Mouse (Mus musculus): Measurements from ENCODE around the gene Hsph1. TPM values are rescaled to one million over a fixed set of nuclear protein-coding genes. Genes with fewer than 3 reads are reported as not detected.

The Hsph1 gene
- polyA plus RNA-seq, 1 experiment from 2014 or later, result 13.4 TPM

DNA sequence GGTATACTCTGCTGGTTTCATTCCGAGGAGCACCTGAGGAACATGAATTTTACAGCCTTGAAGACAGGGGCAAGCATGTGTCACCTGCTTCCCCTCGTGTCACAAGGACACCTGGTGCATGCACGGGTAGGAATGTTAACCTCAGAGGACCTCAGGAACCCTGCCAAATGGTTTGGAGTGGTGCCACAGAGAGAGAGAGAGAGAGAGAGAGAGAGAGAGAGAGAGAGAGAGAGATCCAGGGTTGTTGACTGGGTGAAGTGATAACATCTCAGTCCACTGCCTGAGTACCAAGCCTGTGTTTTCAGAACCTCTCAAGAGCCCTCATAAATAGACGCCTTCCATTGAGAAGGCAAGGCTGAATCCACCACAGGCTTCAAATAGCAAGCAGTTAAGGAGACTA, 12.0 kb upstream of the Hsph1 start:
- 43% methylated on average over 4 of the region's 4 CpGs for WGBS
- DNase-seq (ENCODE audit: low spot score), result no peak

DNA sequence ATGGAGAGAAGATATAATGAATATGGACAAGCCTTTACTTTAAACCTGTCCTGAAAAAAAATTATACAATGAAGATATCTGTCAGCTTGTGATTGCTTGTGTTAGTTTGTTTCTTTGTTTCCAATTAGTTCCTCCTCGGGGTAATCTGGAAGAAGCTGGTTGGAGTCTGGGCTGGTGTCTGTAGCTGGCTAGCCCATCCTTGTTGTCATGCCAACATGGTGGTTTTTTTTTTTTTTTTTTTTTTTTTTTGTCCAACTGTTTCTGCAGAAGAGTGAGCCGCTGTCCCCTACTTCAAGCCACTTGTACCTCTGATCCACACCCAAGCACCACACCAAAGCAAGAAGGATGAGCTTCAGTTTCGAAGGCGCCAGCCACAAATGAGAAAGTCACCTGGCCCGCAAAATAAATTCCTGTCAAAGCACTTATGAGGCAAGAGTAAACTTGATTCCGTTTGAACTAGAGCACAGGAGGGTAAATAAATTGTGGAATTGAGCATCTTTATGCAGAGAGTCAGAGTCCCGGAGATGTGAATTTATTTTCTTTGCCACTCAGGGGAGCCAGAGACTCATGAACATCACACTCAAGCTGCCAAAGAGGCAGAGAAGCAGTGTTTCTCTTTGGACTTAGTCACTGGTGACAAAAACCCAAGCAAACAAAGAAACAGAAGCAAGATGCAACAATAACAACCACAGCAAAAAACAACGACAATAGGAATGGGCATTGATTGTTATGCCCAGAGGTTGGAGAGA, 11.4 kb upstream of the Hsph1 start:
- no peak overlapping the region for H3K4me3 ChIP-seq (ENCODE audit: low read depth, low read length)
- WGBS, result 53% methylated on average over 8 of the region's 8 CpGs
- no peaks in the 10 kb centered on the region for H3K4me1 ChIP-seq (replicated peaks; ENCODE audit: control insufficient read depth, insufficient read depth)
- no peaks in the 10 kb centered on the region for H3K36me3 ChIP-seq (ENCODE audit: control insufficient read depth, insufficient read depth, low read length)
- no peak overlapping the region for H3K4me2 ChIP-seq (replicated peaks; ENCODE audit: low read depth)
- no peak overlapping the region for H3K9ac ChIP-seq (ENCODE audit: low read length)
- TF ChIP-seq CTCF (IDR thresholded peaks at IDR 0.05; ENCODE audit: low read depth), result peak; percentile 47
- no peak for TF ChIP-seq EP300 (optimal IDR thresholded peaks at IDR 0.05)
- H3K27me3 ChIP-seq (ENCODE audit: control insufficient read depth, insufficient read depth, low read length), result no peaks in the 10 kb centered on the region
- ATAC-seq (ENCODE audit: low FRiP score, low TSS enrichment) (no peak), DNase-seq (ENCODE audit: low spot score) (no peak)
- H3K9me3 ChIP-seq (ENCODE audit: control insufficient read depth, low read length), result no peaks in the 10 kb centered on the region
- H3K27ac ChIP-seq (replicated peaks), result no peak overlapping the region

More for the DNA sequence above, 12.0 kb upstream of the Hsph1 start:
- Histone ChIP-seq H3K9me3 (ENCODE audit: control insufficient read depth, low read length) (no peaks in the 10 kb centered on the region), H3K36me3 (ENCODE audit: control insufficient read depth, insufficient read depth, low read length) (no peaks in the 10 kb centered on the region), H3K4me1 (replicated peaks; ENCODE audit: control insufficient read depth, insufficient read depth) (no peaks in the 10 kb centered on the region), H3K9ac (ENCODE audit: low read length) (no peak overlapping the region), H3K27me3 (ENCODE audit: control insufficient read depth, insufficient read depth, low read length) (no peaks in the 10 kb centered on the region), H3K4me3 (ENCODE audit: low read depth, low read length) (no peak overlapping the region), H3K4me2 (replicated peaks; ENCODE audit: low read depth) (no peak overlapping the region), H3K27ac (replicated peaks) (no peak overlapping the region)
- no peak for ATAC-seq (ENCODE audit: low FRiP score, low TSS enrichment)
- no peak for TF ChIP-seq CTCF (IDR thresholded peaks at IDR 0.05; ENCODE audit: low read depth)
- TF ChIP-seq EP300 (optimal IDR thresholded peaks at IDR 0.05), result no peak

DNA sequence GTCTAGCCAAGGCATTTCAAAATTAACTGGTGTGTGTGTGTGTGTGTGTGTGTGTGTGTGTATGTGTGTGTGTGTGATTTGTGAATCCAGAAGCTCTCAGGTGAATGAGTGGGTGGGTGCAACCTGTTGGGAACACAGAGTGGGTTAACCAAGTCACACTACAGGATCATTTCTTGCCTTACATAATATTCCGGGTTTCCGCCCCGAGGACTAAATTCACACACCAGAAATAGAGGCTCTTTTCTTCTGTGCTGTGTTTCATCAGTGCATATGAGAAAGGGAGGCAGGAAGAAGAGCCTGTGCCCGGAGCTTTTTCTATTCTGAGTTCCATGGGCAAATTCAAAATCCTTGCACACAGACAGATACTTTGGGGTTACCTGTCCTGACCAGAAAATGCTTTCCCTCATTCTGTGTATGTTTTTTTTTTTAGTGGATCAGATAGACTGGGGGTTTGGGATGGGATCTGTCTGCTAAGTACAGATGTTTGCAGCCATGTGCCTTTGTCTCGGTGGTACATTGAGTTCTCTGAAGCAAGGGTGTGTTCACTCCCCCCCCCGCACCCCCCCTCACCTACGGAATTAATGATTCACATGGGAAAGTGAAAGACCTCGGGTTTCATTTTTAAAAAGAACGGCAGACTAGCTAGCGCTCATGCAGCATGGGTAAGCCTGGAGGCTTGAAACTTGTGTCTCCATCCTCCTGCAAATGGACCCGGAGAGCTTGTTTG, 6.8 kb upstream of the Hsph1 start:
- Histone ChIP-seq H3K27me3 (ENCODE audit: control insufficient read depth, insufficient read depth, low read length) (no peaks in the 10 kb centered on the region), H3K4me3 (ENCODE audit: low read depth, low read length) (no peak overlapping the region), H3K4me2 (replicated peaks; ENCODE audit: low read depth) (no peak overlapping the region), H3K36me3 (ENCODE audit: control insufficient read depth, insufficient read depth, low read length) (no peaks in the 10 kb centered on the region), H3K27ac (replicated peaks) (no peak overlapping the region), H3K4me1 (replicated peaks; ENCODE audit: control insufficient read depth, insufficient read depth) (no peaks in the 10 kb centered on the region), H3K9ac (ENCODE audit: low read length) (no peak overlapping the region), H3K9me3 (ENCODE audit: control insufficient read depth, low read length) (no peaks in the 10 kb centered on the region)
- DNase-seq (ENCODE audit: low spot score), result no peak
- no peak for ATAC-seq (ENCODE audit: low FRiP score, low TSS enrichment)
- TF ChIP-seq EP300 (optimal IDR thresholded peaks at IDR 0.05), result no peak
- no peak for TF ChIP-seq CTCF (IDR thresholded peaks at IDR 0.05; ENCODE audit: low read depth)
- 76% methylated on average over 11 of the region's 11 CpGs for WGBS

DNA sequence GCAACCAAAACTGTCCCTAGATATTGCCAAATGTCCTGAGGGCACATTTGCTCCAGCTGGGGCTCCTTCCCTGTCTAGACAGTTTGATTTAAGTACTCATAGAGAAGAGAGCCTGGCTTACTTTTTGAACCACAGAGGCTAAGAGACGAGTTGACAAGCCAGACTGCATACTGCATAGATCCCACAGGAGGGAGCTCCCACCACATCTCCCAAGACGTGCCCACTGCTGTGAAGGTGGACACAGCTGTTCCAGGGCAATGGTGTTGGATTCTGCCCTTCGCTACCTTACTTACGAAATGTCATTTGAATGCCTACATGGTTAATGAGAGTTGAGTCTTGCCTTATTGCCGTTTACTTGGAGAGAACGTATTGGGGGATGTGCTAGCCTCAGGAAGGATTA, 6.2 kb upstream of the Hsph1 start:
- Histone ChIP-seq H3K27ac (replicated peaks) (no peak overlapping the region), H3K4me2 (replicated peaks; ENCODE audit: low read depth) (no peak overlapping the region), H3K9me3 (ENCODE audit: control insufficient read depth, low read length) (no peaks in the 10 kb centered on the region), H3K9ac (ENCODE audit: low read length) (no peak overlapping the region), H3K4me3 (ENCODE audit: low read depth, low read length) (no peak overlapping the region), H3K27me3 (ENCODE audit: control insufficient read depth, insufficient read depth, low read length) (no peaks in the 10 kb centered on the region), H3K4me1 (replicated peaks; ENCODE audit: control insufficient read depth, insufficient read depth) (no peaks in the 10 kb centered on the region), H3K36me3 (ENCODE audit: control insufficient read depth, insufficient read depth, low read length) (no peaks in the 10 kb centered on the region)
- no peak for ATAC-seq (ENCODE audit: low FRiP score, low TSS enrichment)
- DNase-seq (ENCODE audit: low spot score), result peak; percentile 21
- TF ChIP-seq CTCF (IDR thresholded peaks at IDR 0.05; ENCODE audit: low read depth) (peak; percentile 74), EP300 (optimal IDR thresholded peaks at IDR 0.05) (no peak)
- 44% methylated on average over 6 of the region's 6 CpGs for WGBS

DNA sequence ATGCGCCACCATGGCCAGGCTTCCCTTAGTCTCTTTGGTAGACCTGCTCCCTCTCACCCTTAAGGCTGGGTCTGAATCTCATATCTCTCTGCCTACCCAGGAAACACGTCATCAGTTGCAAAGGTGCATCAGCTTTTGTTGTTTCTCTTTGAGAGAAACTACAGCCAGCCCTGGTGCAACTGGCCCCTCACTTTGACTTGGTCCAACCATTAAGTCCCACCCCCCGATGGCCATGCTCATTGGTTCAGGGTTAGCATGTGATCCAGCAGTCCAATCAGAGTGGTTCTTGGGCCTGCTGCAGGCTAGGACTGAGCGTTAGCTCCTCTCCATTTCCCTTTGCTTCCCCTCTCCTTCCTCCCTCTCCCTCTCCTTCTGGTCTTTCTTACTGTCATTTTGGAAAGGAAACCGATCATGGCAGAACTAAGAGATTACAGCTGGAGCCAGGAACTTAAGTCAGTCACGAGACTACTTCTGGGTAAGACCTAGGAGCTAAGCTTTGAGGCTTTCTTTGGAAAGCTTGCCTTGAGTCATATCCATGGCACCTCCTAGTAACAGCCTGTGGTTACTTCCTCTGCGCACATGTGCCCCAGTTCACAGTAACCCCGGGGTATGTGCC, 5.2 kb upstream of the Hsph1 start:
- no peaks in the 10 kb centered on the region for H3K9me3 ChIP-seq (ENCODE audit: control insufficient read depth, low read length)
- no peaks in the 10 kb centered on the region for H3K4me1 ChIP-seq (replicated peaks; ENCODE audit: control insufficient read depth, insufficient read depth)
- H3K36me3 ChIP-seq (ENCODE audit: control insufficient read depth, insufficient read depth, low read length), result no peaks in the 10 kb centered on the region
- no peak for DNase-seq (ENCODE audit: low spot score)
- ATAC-seq (ENCODE audit: low FRiP score, low TSS enrichment), result no peak
- WGBS, result 75% methylated on average over 8 of the region's 8 CpGs
- no peak overlapping the region for H3K4me3 ChIP-seq (ENCODE audit: low read depth, low read length)
- TF ChIP-seq CTCF (IDR thresholded peaks at IDR 0.05; ENCODE audit: low read depth) (no peak), EP300 (optimal IDR thresholded peaks at IDR 0.05) (no peak)
- H3K27ac ChIP-seq (replicated peaks), result no peak overlapping the region
- H3K9ac ChIP-seq (ENCODE audit: low read length), result no peak overlapping the region
- no peaks in the 10 kb centered on the region for H3K27me3 ChIP-seq (ENCODE audit: control insufficient read depth, insufficient read depth, low read length)
- H3K4me2 ChIP-seq (replicated peaks; ENCODE audit: low read depth), result no peak overlapping the region

Measured in stomach, postnatal 0 days (tissue).